Mouse (Mus musculus) limb, embryonic 11.5 days (tissue): ENCODE results near the gene Mylk. TPM values are rescaled to one million over a fixed set of nuclear protein-coding genes. Genes with fewer than 3 reads are reported as not detected.
A peak's percentile ranks its signal among the peaks of the same experiment; 100 is the strongest.

Source experiments
- ATAC-seq: fragments of 200-750 bp; cut with Nextera tagmentation; 2 replicates; pipeline ENCODE4 v1.8.0; 2017; ENCODE audit warnings: low read depth; ENCODE audit not compliant: insufficient number of reproducible peaks, low FRiP score, low TSS enrichment
- DNase-seq: peaks from one replicate; pipeline ENCODE4 v3.0.0-alpha.2; 2015; ENCODE audit warnings: low spot score
- H3K27ac ChIP-seq: fragments of 300-500 bp; sonication (generic); replicated peaks from 2 replicates; pipeline ENCODE4 v1.5.1; 2014; ENCODE audit warnings: low read depth, mild to moderate bottlenecking, low read length
- H3K27me3 ChIP-seq: fragments of 300-500 bp; sonication (generic); 2 replicates; pipeline ENCODE4 v1.6.1; 2014; ENCODE audit warnings: mild to moderate bottlenecking, low read length, mixed read lengths; ENCODE audit not compliant: control insufficient read depth, insufficient read depth
- H3K36me3 ChIP-seq: fragments of 300-500 bp; sonication (generic); 2 replicates; pipeline ENCODE4 v1.6.1; 2014; ENCODE audit warnings: mild to moderate bottlenecking, low read length, moderate library complexity, mixed read lengths; ENCODE audit not compliant: control insufficient read depth, insufficient read depth
- H3K4me1 ChIP-seq: fragments of 300-500 bp; sonication (generic); 2 replicates; pipeline ENCODE4 v1.6.1; 2014; ENCODE audit warnings: low read length, mixed read lengths; ENCODE audit not compliant: control insufficient read depth, insufficient read depth
- H3K4me2 ChIP-seq: fragments of 300-500 bp; sonication (generic); 2 replicates; pipeline ENCODE4 v1.6.1; 2014; ENCODE audit warnings: low read depth, mild to moderate bottlenecking, moderate library complexity; ENCODE audit not compliant: severe bottlenecking
- H3K4me3 ChIP-seq: fragments of 300-500 bp; sonication (generic); 2 replicates; pipeline ENCODE4 v1.5.1; 2014; ENCODE audit warnings: low read depth, low read length
- H3K9ac ChIP-seq: fragments of 300-500 bp; sonication (generic); 2 replicates; pipeline ENCODE4 v1.6.1; 2014; ENCODE audit warnings: mild to moderate bottlenecking, low read length
- H3K9me3 ChIP-seq: fragments of 300-500 bp; sonication (generic); 2 replicates; pipeline ENCODE4 v1.6.1; 2016; ENCODE audit warnings: low read length; ENCODE audit not compliant: control insufficient read depth
- WGBS: fragments of 180-500 bp; shearing (Covaris S2); extraction: QIAGEN DNeasy Blood & Tissue Kit; methylation state at CpG from one replicate; pipeline ENCODE4 v1.1.7; 2014; 5-methylcytosine and 5-hydroxymethylcytosine counted together
- polyA plus RNA-seq: library from polyadenylated mRNA; unstranded; fragments of >200 nt; fragmentation: Nextera tagmentation; extraction: Ambion mirVana; gene quantifications from 2 replicates; pipeline ENCODE4 v1.2.1, GENCODE M21; 2014

Mylk gene
- polyA plus RNA-seq, 1 experiment from 2014 or later: 5.4 TPM

GRCm38 (mm10) chr16:34901611-34902293, 156.7 kb downstream of the Mylk start:
- no peaks in the 10 kb centered on the region for H3K36me3 ChIP-seq
- WGBS: 80% methylated on average over 7 of the region's 7 CpGs
- no peak overlapping the region for H3K9ac ChIP-seq
- no peak overlapping the region for H3K4me3 ChIP-seq
- H3K27me3 ChIP-seq: no peaks in the 10 kb centered on the region
- no peaks in the 10 kb centered on the region for H3K9me3 ChIP-seq
- ATAC-seq (0 out of 2 replicates have a peak, but pooled peaks have one; percentile 15), DNase-seq (no peak)
- H3K27ac ChIP-seq: no peak overlapping the region
- no peak overlapping the region for H3K4me2 ChIP-seq
- peaks cover 27% of the 10 kb centered on the region for H3K4me1 ChIP-seq

- H3K4me2 ChIP-seq: no peak overlapping the region
- 0 out of 2 replicates have a peak, but pooled peaks have one; percentile 31 for ATAC-seq
- no peak overlapping the region for H3K9ac ChIP-seq
- H3K27me3 ChIP-seq: no peaks in the 10 kb centered on the region
- peaks cover 27% of the 10 kb centered on the region for H3K4me1 ChIP-seq
- no peak overlapping the region for H3K27ac ChIP-seq
- DNase-seq: peak; percentile 86
- WGBS: 19% methylated on average over 9 of the region's 9 CpGs
- H3K36me3 ChIP-seq: no peaks in the 10 kb centered on the region
- no peaks in the 10 kb centered on the region for H3K9me3 ChIP-seq
- H3K4me3 ChIP-seq: no peak overlapping the region
Measured at GRCm38 (mm10) chr16:34902294-34902680, 157.3 kb downstream of the Mylk start.

- Histone ChIP-seq H3K27ac (no peak overlapping the region), H3K27me3 (no peaks in the 10 kb centered on the region), H3K36me3 (no peaks in the 10 kb centered on the region), H3K9ac (no peak overlapping the region), H3K4me3 (no peak overlapping the region), H3K4me2 (no peak overlapping the region), H3K9me3 (no peaks in the 10 kb centered on the region), H3K4me1 (peaks cover 27% of the 10 kb centered on the region)
- ATAC-seq (no peak), DNase-seq (no peak)
- WGBS: 84% methylated on average over 8 of the region's 8 CpGs
Measured at GRCm38 (mm10) chr16:34902761-34903160, 157.8 kb downstream of the Mylk start.

GRCm38 (mm10) chr16:34904876-34905275, 159.9 kb downstream of the Mylk start:
- DNase-seq: no peak
- Histone ChIP-seq H3K4me1 (peaks cover 15% of the 10 kb centered on the region; the same call in 1 of the 2 replicates), H3K4me2 (no peak overlapping the region), H3K9ac (no peak overlapping the region), H3K9me3 (no peaks in the 10 kb centered on the region), H3K27me3 (no peaks in the 10 kb centered on the region), H3K27ac (no peak overlapping the region), H3K4me3 (no peak overlapping the region), H3K36me3 (no peaks in the 10 kb centered on the region)
- no peak for ATAC-seq
- WGBS: 98% methylated on average over 4 of the region's 4 CpGs

GRCm38 (mm10) chr16:34909437-34909836, 164.4 kb downstream of the Mylk start:
- no peak overlapping the region for H3K4me2 ChIP-seq
- peak overlapping the region; percentile 43; the same call in 1 of the 2 replicates for H3K27ac ChIP-seq
- peaks cover 9% of the 10 kb centered on the region; the same call in 1 of the 2 replicates for H3K4me1 ChIP-seq
- no peak overlapping the region for H3K9ac ChIP-seq
- H3K27me3 ChIP-seq: no peaks in the 10 kb centered on the region
- no peaks in the 10 kb centered on the region for H3K9me3 ChIP-seq
- no peaks in the 10 kb centered on the region for H3K36me3 ChIP-seq
- ATAC-seq (no peak), DNase-seq (no peak)
- H3K4me3 ChIP-seq: no peak overlapping the region
- WGBS: 71% methylated on average over 6 of the region's 6 CpGs

- DNase-seq (no peak), ATAC-seq (no peak)
- H3K27ac ChIP-seq: no peak overlapping the region
- no peak overlapping the region for H3K4me3 ChIP-seq
- H3K4me2 ChIP-seq: no peak overlapping the region
- peaks cover 4% of the 10 kb centered on the region; the same call in 1 of the 2 replicates for H3K4me1 ChIP-seq
- H3K9me3 ChIP-seq: no peaks in the 10 kb centered on the region
- no peaks in the 10 kb centered on the region for H3K27me3 ChIP-seq
- no peaks in the 10 kb centered on the region for H3K36me3 ChIP-seq
- H3K9ac ChIP-seq: no peak overlapping the region
- WGBS: 87% methylated on average over 4 of the region's 4 CpGs
Measured at GRCm38 (mm10) chr16:34917373-34917900, 172.4 kb downstream of the Mylk start.

- DNase-seq (peak; percentile 74), ATAC-seq (0 out of 2 replicates have a peak, but pooled peaks have one; percentile 63)
- Histone ChIP-seq H3K27me3 (no peaks in the 10 kb centered on the region), H3K9ac (no peak overlapping the region), H3K4me3 (no peak overlapping the region), H3K4me2 (no peak overlapping the region), H3K4me1 (peaks cover 9% of the 10 kb centered on the region), H3K36me3 (no peaks in the 10 kb centered on the region), H3K9me3 (no peaks in the 10 kb centered on the region), H3K27ac (peak overlapping the region; percentile 47; the same call in 1 of the 2 replicates)
- 19% methylated on average over 6 of the region's 6 CpGs for WGBS
Measured at GRCm38 (mm10) chr16:34920182-34920581, 175.2 kb downstream of the Mylk start.

GRCm38 (mm10) chr16:34920868-34921267, 175.9 kb downstream of the Mylk start:
- H3K36me3 ChIP-seq: no peaks in the 10 kb centered on the region
- 83% methylated on average over 8 of the region's 8 CpGs for WGBS
- peaks cover 12% of the 10 kb centered on the region for H3K4me1 ChIP-seq
- ATAC-seq (no peak), DNase-seq (no peak)
- H3K27me3 ChIP-seq: no peaks in the 10 kb centered on the region
- no peak overlapping the region for H3K4me3 ChIP-seq
- no peak overlapping the region for H3K4me2 ChIP-seq
- no peak overlapping the region for H3K27ac ChIP-seq
- H3K9ac ChIP-seq: no peak overlapping the region
- H3K9me3 ChIP-seq: no peaks in the 10 kb centered on the region
